Mouse (Mus musculus): ENCODE results near the gene Mrtfb.

The Mrtfb gene

GRCm38 (mm10) chr16:13255855-13256635 lies at the start of gene Mrtfb:
Gene Mrtfb, plus strand, starts transcription at chr16:13256481.
- peak; percentile 78 for DNase-seq (ENCODE audit: low read depth, low spot score)

- DNase-seq (ENCODE audit: low read depth, low spot score): no peak
Measured at GRCm38 (mm10) chr16:13207649-13208048, 48.6 kb upstream of the Mrtfb start.

- no peak for DNase-seq (ENCODE audit: low read depth, low spot score)
Measured at GRCm38 (mm10) chr16:13208087-13208486, 48.2 kb upstream of the Mrtfb start.

- DNase-seq (ENCODE audit: low read depth, low spot score): no peak
Measured at GRCm38 (mm10) chr16:13212781-13213180, 43.5 kb upstream of the Mrtfb start.

- no peak for DNase-seq (ENCODE audit: low read depth, low spot score)
Measured at GRCm38 (mm10) chr16:13216116-13216952, 39.9 kb upstream of the Mrtfb start.

GRCm38 (mm10) chr16:13217951-13218350 lies 38.3 kb upstream of the Mrtfb start:
- no peak for DNase-seq (ENCODE audit: low read depth, low spot score)

GRCm38 (mm10) chr16:13221475-13221874 lies 34.8 kb upstream of the Mrtfb start:
- no peak for DNase-seq (ENCODE audit: low read depth, low spot score)

GRCm38 (mm10) chr16:13232043-13232442 lies 24.2 kb upstream of the Mrtfb start:
- no peak for DNase-seq (ENCODE audit: low read depth, low spot score)

- no peak for DNase-seq (ENCODE audit: low read depth, low spot score)
Measured at GRCm38 (mm10) chr16:13232912-13233802, 23.1 kb upstream of the Mrtfb start.

GRCm38 (mm10) chr16:13239039-13239438 lies 17.2 kb upstream of the Mrtfb start:
- no peak for DNase-seq (ENCODE audit: low read depth, low spot score)

GRCm38 (mm10) chr16:13239544-13239943 lies 16.7 kb upstream of the Mrtfb start:
- DNase-seq (ENCODE audit: low read depth, low spot score): no peak

- no peak for DNase-seq (ENCODE audit: low read depth, low spot score)
Measured at GRCm38 (mm10) chr16:13240326-13240725, 16.0 kb upstream of the Mrtfb start.

GRCm38 (mm10) chr16:13245658-13246057 lies 10.6 kb upstream of the Mrtfb start:
- DNase-seq (ENCODE audit: low read depth, low spot score): no peak

GRCm38 (mm10) chr16:13246855-13247254 lies 9.4 kb upstream of the Mrtfb start:
- DNase-seq (ENCODE audit: low read depth, low spot score): no peak

GRCm38 (mm10) chr16:13250061-13250460 lies 6.2 kb upstream of the Mrtfb start:
- no peak for DNase-seq (ENCODE audit: low read depth, low spot score)

- no peak for DNase-seq (ENCODE audit: low read depth, low spot score)
Measured at GRCm38 (mm10) chr16:13256667-13257527, 616 bp downstream of the Mrtfb start.

GRCm38 (mm10) chr16:13257528-13257835 lies 1.2 kb downstream of the Mrtfb start:
- DNase-seq (ENCODE audit: low read depth, low spot score): no peak

- DNase-seq (ENCODE audit: low read depth, low spot score): no peak
Measured at GRCm38 (mm10) chr16:13259026-13259425, 2.7 kb downstream of the Mrtfb start.

GRCm38 (mm10) chr16:13266312-13266711 lies 10.0 kb downstream of the Mrtfb start:
- DNase-seq (ENCODE audit: low read depth, low spot score): no peak

GRCm38 (mm10) chr16:13267350-13267904 lies 11.1 kb downstream of the Mrtfb start:
- DNase-seq (ENCODE audit: low read depth, low spot score): no peak

GRCm38 (mm10) chr16:13269426-13269825 lies 13.1 kb downstream of the Mrtfb start:
- no peak for DNase-seq (ENCODE audit: low read depth, low spot score)

All from retina, postnatal 7 days (tissue).